Mouse (Mus musculus) small intestine, adult 2 months (tissue): ENCODE results near the gene Tnfsf10. TPM values are rescaled to one million over a fixed set of nuclear protein-coding genes. Genes with fewer than 3 reads are reported as not detected.
"Not testable (repeated sequence)": the region's sequence is repeated elsewhere in the genome, so short reads cannot be mapped to it uniquely, and the experiment has no call there.

Experiments
- H3K27ac ChIP-seq: fragments of 200-500 bp; 2 replicates; pipeline ENCODE4 v1.5.1; 2012; ENCODE audit warnings: low read depth, low read length, control low read depth, inconsistent platforms; ENCODE audit not compliant: insufficient read depth
- H3K27me3 ChIP-seq: fragments of 200-500 bp; 2 replicates; pipeline ENCODE4 v1.6.1; 2012; ENCODE audit warnings: mild to moderate bottlenecking, moderate library complexity, low read length, inconsistent platforms; ENCODE audit not compliant: control insufficient read depth, insufficient read depth
- H3K36me3 ChIP-seq: fragments of 200-500 bp; 2 replicates; pipeline ENCODE4 v1.6.1; 2012; ENCODE audit warnings: mild to moderate bottlenecking, low read length, control low read depth, inconsistent platforms; ENCODE audit not compliant: control insufficient read depth, insufficient read depth
- H3K4me1 ChIP-seq: fragments of 200-500 bp; 2 replicates; pipeline ENCODE4 v1.6.1; 2012; ENCODE audit warnings: low read length, inconsistent platforms, mixed read lengths; ENCODE audit not compliant: control insufficient read depth, insufficient read depth, insufficient read length
- H3K4me3 ChIP-seq: fragments of 200-500 bp; 2 replicates; pipeline ENCODE4 v1.5.1; 2012; ENCODE audit warnings: low read depth, mild to moderate bottlenecking, control low read depth, inconsistent platforms, low read length, moderate library complexity
- CTCF ChIP-seq: fragments of 200-500 bp; IDR thresholded peaks from 2 replicates; pipeline ENCODE4 v1.5.1; 2012; ENCODE audit warnings: low read depth, mild to moderate bottlenecking, control low read depth, inconsistent platforms, low read length, moderate library complexity, mixed read lengths; ENCODE audit not compliant: insufficient replicate concordance, insufficient read length; ENCODE audit errors: extremely low read depth
- POLR2A ChIP-seq: fragments of 200-500 bp; IDR thresholded peaks from 2 replicates; pipeline ENCODE4 v1.6.1; 2012; ENCODE audit warnings: low read depth, mild to moderate bottlenecking, control low read depth, inconsistent platforms, low read length, moderate library complexity
- WGBS: fragments of 180-500 bp; shearing (Covaris S2); methylation state at CpG from one replicate; pipeline ENCODE4 v1.1.7; 2018; 5-methylcytosine and 5-hydroxymethylcytosine counted together
- polyA plus RNA-seq: library from polyadenylated mRNA; depleted of rRNA; stranded (reverse); fragments of >200 nt; gene quantifications from 2 replicates; pipeline ENCODE4 v1.2.3, GENCODE M21; 2012; rRNA removed

Tnfsf10 gene
- polyA plus RNA-seq = 3.5 and 10.0 TPM in 2 replicates

DNA sequence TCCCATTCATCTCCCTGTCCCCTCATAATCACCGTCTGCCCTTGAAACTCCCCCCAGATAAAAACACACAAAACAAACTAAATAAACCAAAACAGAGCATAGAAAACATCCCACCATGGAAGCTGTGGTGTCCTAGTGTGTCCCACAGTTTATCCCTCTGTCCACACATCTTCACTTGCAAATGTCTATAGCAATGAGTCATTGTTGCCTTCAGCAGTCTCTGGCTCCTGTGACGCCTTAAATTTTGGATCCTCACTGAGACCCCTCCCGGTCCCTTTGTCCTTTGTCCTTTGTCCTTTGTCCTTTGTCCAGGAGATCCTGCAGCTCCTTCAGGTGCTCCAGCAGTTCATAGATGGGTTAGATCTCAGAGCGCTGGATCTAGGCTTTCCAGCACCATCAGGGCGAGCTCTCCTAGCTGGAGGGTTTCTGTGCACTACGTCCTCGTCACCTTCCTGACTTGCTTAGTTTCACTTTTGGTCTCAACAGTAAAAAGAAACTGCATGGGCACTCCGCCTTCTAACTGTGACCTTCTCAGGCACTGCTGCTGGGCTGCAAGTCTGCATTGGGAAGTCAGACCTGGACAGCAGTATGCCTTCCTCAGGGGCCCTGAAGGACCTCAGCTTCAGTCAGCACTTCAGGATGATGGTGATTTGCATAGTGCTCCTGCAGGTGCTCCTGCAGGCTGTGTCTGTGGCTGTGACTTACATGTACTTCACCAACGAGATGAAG is at the start of gene Tnfsf10:
Tnfsf10 (plus strand) TSS at position 470 of the 729 bp plus-strand sequence.
- 10% methylated on average over 9 of the region's 9 CpGs for WGBS
- Histone ChIP-seq H3K27ac (peak within 1 kb of the TSS; percentile 97), H3K36me3 (no peaks in the 10 kb centered on the region; the same call in 1 of the 2 replicates), H3K4me1 (peaks cover 16% of the 10 kb centered on the region), H3K4me3 (peak within 1 kb of the TSS; percentile 77), H3K27me3 (no peaks in the 10 kb centered on the region)
- TF ChIP-seq POLR2A (peak; percentile 88), CTCF (no peak)

DNA sequence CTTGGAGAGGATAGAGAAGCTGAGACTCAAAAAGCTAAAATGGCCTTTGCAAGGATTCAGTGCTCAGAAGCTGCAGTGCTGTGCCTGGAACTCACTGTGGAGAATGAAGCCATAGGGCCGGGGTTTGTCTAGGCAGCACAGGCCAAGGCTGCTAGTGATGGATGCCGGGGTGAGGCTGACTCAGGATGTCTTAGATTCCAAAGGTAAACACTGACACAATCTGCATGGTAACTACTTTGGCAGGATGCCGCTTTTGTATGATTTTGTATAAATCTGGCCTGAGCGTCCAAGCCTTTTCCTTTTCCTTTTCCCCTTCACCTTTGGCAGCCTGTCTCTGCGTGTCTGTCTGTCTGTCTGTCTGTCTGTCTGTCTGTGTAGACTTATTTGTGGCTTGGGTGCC is 49.5 kb upstream of the Tnfsf10 start:
- Histone ChIP-seq H3K27ac (peak overlapping the region; percentile 44; the same call in 1 of the 2 replicates), H3K4me1 (no peaks in the 10 kb centered on the region; the same call in 1 of the 2 replicates), H3K27me3 (no peaks in the 10 kb centered on the region), H3K4me3 (no peak overlapping the region), H3K36me3 (no peaks in the 10 kb centered on the region)
- TF ChIP-seq POLR2A (no peak), CTCF (no peak)
- 55% methylated on average over 5 of the region's 5 CpGs for WGBS

DNA sequence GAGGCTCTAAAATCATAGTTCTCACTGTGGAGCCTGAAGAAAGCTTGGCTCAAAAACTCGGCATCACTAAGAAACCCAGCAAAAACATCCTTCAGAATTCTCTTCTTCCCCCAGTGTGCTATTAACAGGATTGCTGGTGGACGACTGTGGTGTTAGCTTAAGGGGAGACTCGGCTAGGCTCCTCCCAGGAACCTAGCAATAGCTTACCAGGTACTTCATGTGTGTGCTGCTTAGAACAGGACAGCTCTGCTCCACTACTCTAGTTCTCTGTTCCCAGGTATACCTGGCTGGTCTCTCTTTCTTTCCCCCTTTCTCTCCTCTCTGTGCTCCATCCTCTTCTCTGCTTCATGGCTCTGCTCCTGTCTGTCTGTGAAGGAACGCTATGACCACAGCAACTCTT is 48.9 kb upstream of the Tnfsf10 start:
- 80% methylated on average over 4 of the region's 4 CpGs for WGBS
- Histone ChIP-seq H3K27ac (no peak overlapping the region), H3K36me3 (no peaks in the 10 kb centered on the region), H3K4me3 (no peak overlapping the region), H3K4me1 (peaks cover 2% of the 10 kb centered on the region; the same call in 1 of the 2 replicates), H3K27me3 (no peaks in the 10 kb centered on the region)
- no peak for TF ChIP-seq CTCF
- no peak for TF ChIP-seq POLR2A

DNA sequence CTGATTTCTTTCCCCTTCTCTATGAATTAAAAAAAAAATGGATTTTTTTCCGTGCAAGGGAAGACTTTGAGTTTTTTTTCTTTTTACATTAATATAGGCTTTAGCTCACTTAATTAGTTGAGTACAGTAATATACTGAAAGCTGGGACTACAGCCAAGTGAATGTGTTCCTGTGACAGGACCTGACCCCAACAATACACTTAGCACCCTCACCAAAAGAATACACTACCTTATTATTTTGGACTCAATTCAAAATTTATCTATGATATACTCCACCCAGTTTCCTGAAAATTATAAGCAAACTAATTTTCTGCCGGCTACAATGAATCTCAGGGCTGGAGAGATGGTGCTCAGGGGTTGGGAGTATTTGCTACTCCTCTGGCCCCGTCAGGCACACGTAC is 47.7 kb upstream of the Tnfsf10 start:
- TF ChIP-seq CTCF (no peak), POLR2A (no peak)
- H3K27me3 ChIP-seq = no peaks in the 10 kb centered on the region
- H3K27ac ChIP-seq = no peak overlapping the region
- no peak overlapping the region for H3K4me3 ChIP-seq
- peaks cover 6% of the 10 kb centered on the region; the same call in 1 of the 2 replicates for H3K4me1 ChIP-seq
- 28% methylated on average over 4 of the region's 4 CpGs for WGBS
- H3K36me3 ChIP-seq = no peaks in the 10 kb centered on the region

DNA sequence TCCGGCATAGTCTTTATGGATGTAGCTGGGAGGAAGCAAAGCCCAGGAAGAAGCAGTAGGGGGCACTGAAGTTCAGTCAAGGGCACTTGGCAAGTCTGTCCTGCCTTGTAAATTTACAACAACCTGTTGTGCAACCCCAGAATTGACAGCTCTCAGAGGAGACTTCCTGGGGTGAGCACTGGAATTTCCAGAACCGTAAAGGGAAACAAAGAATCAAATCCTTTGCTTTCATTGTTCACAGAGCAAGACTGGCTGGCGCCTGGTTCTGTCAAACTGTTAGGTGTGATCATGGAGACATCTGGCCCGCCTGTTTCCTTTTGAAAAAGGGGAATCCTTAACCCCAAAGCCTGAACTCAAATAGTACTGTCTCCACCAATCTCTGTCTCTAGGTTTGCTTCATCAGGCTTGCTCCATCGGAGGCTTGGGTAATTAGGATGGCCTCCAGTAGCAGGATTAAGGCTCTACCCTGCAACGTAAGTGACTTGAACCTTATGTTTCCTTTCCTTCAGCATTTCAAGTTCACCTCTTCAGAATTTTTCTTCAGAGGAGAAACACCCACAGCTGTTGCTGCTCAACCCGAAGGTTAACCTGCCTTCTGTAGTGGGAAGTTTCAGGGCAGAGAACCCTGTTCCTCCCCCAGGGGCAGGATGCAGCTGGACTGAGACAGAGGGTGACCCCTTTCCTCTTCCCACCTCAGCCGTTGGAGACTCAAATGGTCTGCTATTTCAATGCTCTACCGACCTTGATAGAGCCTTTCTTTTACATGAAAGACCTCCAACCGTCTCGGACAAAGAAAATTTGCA is 46.5 kb upstream of the Tnfsf10 start:
- no peak overlapping the region for H3K4me3 ChIP-seq
- peak overlapping the region; percentile 77 for H3K27ac ChIP-seq
- WGBS = 11% methylated on average over 11 of the region's 11 CpGs
- peaks cover 6% of the 10 kb centered on the region; the same call in 1 of the 2 replicates for H3K4me1 ChIP-seq
- H3K36me3 ChIP-seq = no peaks in the 10 kb centered on the region
- peak; percentile 61; the same call in 1 of the 2 replicates for TF ChIP-seq CTCF
- no peak for TF ChIP-seq POLR2A
- H3K27me3 ChIP-seq = no peaks in the 10 kb centered on the region

DNA sequence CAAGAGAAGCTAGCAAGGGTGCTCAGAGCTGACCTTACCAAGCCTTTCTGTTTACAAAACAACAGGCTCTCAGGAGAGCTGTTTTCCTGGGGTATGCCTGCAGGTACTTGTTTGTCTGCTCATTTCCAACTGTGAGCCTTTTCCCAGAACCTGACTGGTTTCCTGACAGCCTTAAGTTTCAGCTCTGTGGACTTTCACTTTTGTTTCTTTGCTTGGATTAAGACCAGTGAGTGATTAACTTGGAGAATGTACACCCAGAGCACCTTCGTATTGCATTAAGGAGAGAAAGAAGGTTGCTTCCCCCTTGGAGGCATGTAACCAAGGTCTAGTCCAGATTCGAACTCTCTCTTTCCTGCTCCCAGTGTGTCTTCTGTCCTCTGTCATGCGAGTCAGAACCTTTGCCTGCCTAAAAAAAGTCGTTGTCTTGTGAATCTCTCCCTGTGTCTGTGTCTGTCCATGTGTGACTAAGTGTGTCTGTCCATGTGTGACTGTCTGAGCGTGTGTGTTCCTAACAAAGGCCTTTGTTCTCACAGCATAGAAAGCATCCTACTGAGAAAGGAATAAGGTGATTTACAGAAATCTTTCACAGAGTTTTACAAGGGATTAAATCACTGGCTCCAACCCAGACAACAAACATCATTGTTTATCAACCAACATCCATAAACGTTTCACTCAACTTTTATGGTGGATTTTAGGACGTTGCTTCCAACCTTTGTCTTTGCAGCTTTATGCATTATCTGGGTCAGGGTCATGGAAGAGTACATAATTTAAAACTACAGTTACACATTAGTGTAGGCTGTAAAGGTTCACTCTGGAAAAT is 43.7 kb upstream of the Tnfsf10 start:
- Histone ChIP-seq H3K4me3 (no peak overlapping the region), H3K4me1 (peaks cover 6% of the 10 kb centered on the region; the same call in 1 of the 2 replicates), H3K27me3 (no peaks in the 10 kb centered on the region), H3K36me3 (no peaks in the 10 kb centered on the region), H3K27ac (peak overlapping the region; percentile 90)
- WGBS = 10% methylated on average over 7 of the region's 7 CpGs
- TF ChIP-seq POLR2A = no peak
- TF ChIP-seq CTCF = no peak

DNA sequence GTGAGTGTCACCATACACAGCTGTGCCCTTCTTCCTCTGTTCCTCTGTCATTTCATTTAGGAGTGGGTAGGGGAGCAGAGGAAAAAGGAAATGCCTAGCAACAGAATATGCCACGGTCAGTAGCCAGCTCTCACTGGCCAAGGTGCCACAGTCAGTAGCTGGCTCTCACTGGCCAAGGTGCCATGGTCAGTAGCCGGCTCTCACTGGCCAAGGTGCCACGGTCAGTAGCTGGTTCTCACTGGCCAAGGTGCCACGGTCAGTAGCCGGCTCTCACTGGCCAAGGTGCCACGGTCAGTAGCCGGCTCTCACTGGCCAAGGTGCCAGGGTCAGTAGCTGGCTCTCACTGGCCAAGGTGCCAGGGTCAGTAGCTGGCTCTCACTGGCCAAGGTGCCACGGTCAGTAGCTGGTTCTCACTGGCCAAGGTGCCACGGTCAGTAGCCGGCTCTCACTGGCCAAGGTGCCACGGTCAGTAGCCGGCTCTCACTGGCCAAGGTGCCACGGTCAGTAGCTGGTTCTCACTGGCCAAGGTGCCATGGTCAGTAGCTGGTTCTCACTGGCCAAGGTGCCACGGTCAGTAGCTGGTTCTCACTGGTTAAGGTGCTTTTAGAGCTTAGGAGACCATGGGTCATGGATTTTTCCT is 37.4 kb upstream of the Tnfsf10 start:
- H3K4me3 ChIP-seq, H3K36me3 ChIP-seq, H3K27me3 ChIP-seq: not testable (repeated sequence)
- Histone ChIP-seq H3K4me1 (peaks cover 15% of the 10 kb centered on the region; the same call in 1 of the 2 replicates), H3K27ac (peak overlapping the region; percentile 35; the same call in 1 of the 2 replicates)
- 94% methylated on average over 14 of the region's 14 CpGs for WGBS
